14 mouse cellular contexts compared by ENCODE assay signal in the genomic region with DNA sequence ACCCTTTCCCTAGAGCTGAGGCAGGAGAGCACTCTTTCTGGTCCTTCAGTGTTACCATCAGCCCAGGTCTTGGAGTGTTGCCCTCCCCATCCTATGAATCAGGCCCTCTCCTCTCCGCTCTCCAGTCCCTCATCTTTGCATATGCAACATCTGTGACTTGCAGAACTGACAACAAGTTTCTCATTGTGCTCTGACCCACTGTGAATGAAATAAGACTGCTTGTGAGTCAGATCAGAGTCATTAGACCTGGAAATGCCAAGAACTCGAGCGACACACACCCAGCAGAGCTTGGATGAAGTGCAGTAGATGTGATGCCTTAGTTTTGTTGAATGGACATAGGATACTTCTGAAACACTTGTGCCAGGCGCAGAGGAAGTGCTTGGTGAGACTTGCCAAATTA.
"Had no signal": no experiment of that assay in that cellular context is flagged by ENCODE, and none has a peak within 500 bp of the region (broad histone marks: within the 10 kb centered on the region; RNA-seq: fewer than 3 reads in every experiment).

No protein-coding gene starts in this region.

- ATAC-seq: lung, postnatal 0 days; midbrain, embryonic 16.5 days had no signal

- DNase-seq: lung, adult 2 months; lung, postnatal 14 days; lung, postnatal 36 days; midbrain, embryonic 14.5 days; retina, postnatal 1 day; right cerebral cortex, adult 18-20 months; right cerebral cortex, postnatal 25 days; right cerebral cortex, postnatal 4 days; spleen, adult 18-20 months; thymus, adult 18-20 months; thymus, postnatal 14 days; thymus, postnatal 36 days had no signal
